Mouse (Mus musculus) kidney, adult 2 months (tissue): ENCODE measurements at regions not wholly inside any gene's neighbourhood (a gene's known extent, or its start where the extent isn't known, plus 50 kb on each side); places are given as distances from the start of the nearest gene placed in this dataset.

ENCODE experiments used
- DNase-seq: peaks from one replicate; pipeline ENCODE4 v3.0.0; 2021
- H3K27ac ChIP-seq: fragments of 200-500 bp; 2 replicates; pipeline ENCODE4 v1.5.1; 2012; ENCODE audit warnings: low read depth, low read length, control low read depth, inconsistent platforms; ENCODE audit not compliant: insufficient read depth
- H3K27me3 ChIP-seq: fragments of 200-500 bp; replicated peaks from 2 replicates; pipeline ENCODE4 v1.6.1; 2012; ENCODE audit warnings: mild to moderate bottlenecking, moderate library complexity, low read length, inconsistent platforms; ENCODE audit not compliant: control insufficient read depth, insufficient read depth
- H3K36me3 ChIP-seq: fragments of 200-500 bp; 2 replicates; pipeline ENCODE4 v1.6.1; 2012; ENCODE audit warnings: mild to moderate bottlenecking, moderate library complexity, low read length, inconsistent platforms; ENCODE audit not compliant: control insufficient read depth, insufficient read depth
- H3K4me1 ChIP-seq: fragments of 200-500 bp; 2 replicates; pipeline ENCODE4 v1.6.1; 2011; ENCODE audit warnings: low read length; ENCODE audit not compliant: control insufficient read depth, insufficient read depth
- H3K4me3 ChIP-seq: fragments of 200-500 bp; 2 replicates; pipeline ENCODE4 v1.5.1; 2011; ENCODE audit warnings: mild to moderate bottlenecking, low read depth, low read length, control low read depth; ENCODE audit not compliant: insufficient read depth
- CTCF ChIP-seq: fragments of 200-500 bp; conservative IDR thresholded peaks from 2 replicates; pipeline ENCODE4 v1.5.1; 2011; ENCODE audit warnings: low read depth, mild to moderate bottlenecking, control low read depth, low read length, moderate library complexity, mixed read lengths; ENCODE audit not compliant: insufficient read depth, insufficient read length
- POLR2A ChIP-seq: fragments of 200-500 bp; IDR thresholded peaks from one replicate; pipeline ENCODE4 v1.6.1; 2011; ENCODE audit warnings: low read depth, low read length, control low read depth
- WGBS: fragments of 180-500 bp; shearing (Covaris S2); methylation state at CpG from one replicate; pipeline ENCODE4 v1.1.7; 2018; 5-methylcytosine and 5-hydroxymethylcytosine counted together

- no peaks in the 10 kb centered on the region for H3K4me1 ChIP-seq
- H3K27ac ChIP-seq = no peak overlapping the region
- TF ChIP-seq POLR2A = no peak
- no peak for TF ChIP-seq CTCF
- no peaks in the 10 kb centered on the region for H3K27me3 ChIP-seq
- H3K4me3 ChIP-seq = no peak overlapping the region
- no peaks in the 10 kb centered on the region for H3K36me3 ChIP-seq
- DNase-seq = no peak
- 77% methylated on average over 1 of the region's 1 CpGs for WGBS
Measured at GRCm38 (mm10) chr3:9373896-9374295, 236.0 kb downstream of the Zfp704 start.

- Histone ChIP-seq H3K27ac (no peak overlapping the region), H3K4me3 (no peak overlapping the region), H3K36me3 (no peaks in the 10 kb centered on the region), H3K4me1 (no peaks in the 10 kb centered on the region), H3K27me3 (no peaks in the 10 kb centered on the region)
- WGBS = 90% methylated on average over 2 of the region's 2 CpGs
- DNase-seq = no peak
- TF ChIP-seq CTCF (no peak), POLR2A (no peak)
Measured at GRCm38 (mm10) chr3:9370096-9370495, 239.8 kb downstream of the Zfp704 start.

- no peaks in the 10 kb centered on the region for H3K27me3 ChIP-seq
- no peak overlapping the region for H3K4me3 ChIP-seq
- H3K36me3 ChIP-seq = no peaks in the 10 kb centered on the region
- 92% methylated on average over 9 of the region's 9 CpGs for WGBS
- no peaks in the 10 kb centered on the region for H3K4me1 ChIP-seq
- no peak for DNase-seq
- no peak overlapping the region for H3K27ac ChIP-seq
- TF ChIP-seq CTCF (no peak), POLR2A (no peak)
Measured at GRCm38 (mm10) chr3:9365791-9366190, 244.1 kb downstream of the Zfp704 start.

GRCm38 (mm10) chr3:9359186-9359585 is 250.7 kb downstream of the Zfp704 start:
- no peak for DNase-seq
- Histone ChIP-seq H3K4me3 (no peak overlapping the region), H3K27ac (no peak overlapping the region), H3K27me3 (no peaks in the 10 kb centered on the region), H3K4me1 (no peaks in the 10 kb centered on the region), H3K36me3 (no peaks in the 10 kb centered on the region)
- whole genome bisulfite sequencing = 98% methylated on average over 8 of the region's 8 CpGs
- TF ChIP-seq CTCF (no peak), POLR2A (no peak)

GRCm38 (mm10) chr3:9358111-9358510 is 251.8 kb downstream of the Zfp704 start:
- Histone ChIP-seq H3K4me3 (no peak overlapping the region), H3K27ac (no peak overlapping the region), H3K27me3 (no peaks in the 10 kb centered on the region), H3K4me1 (no peaks in the 10 kb centered on the region), H3K36me3 (no peaks in the 10 kb centered on the region)
- TF ChIP-seq POLR2A = no peak
- TF ChIP-seq CTCF = no peak
- DNase-seq = no peak
- 37% methylated on average over 12 of the region's 12 CpGs for WGBS

- no peak for DNase-seq
- no peaks in the 10 kb centered on the region for H3K27me3 ChIP-seq
- WGBS = 92% methylated on average over 2 of the region's 2 CpGs
- H3K27ac ChIP-seq = no peak overlapping the region
- no peaks in the 10 kb centered on the region for H3K4me1 ChIP-seq
- no peak overlapping the region for H3K4me3 ChIP-seq
- TF ChIP-seq CTCF = no peak
- TF ChIP-seq POLR2A = no peak
- H3K36me3 ChIP-seq = no peaks in the 10 kb centered on the region
Measured at GRCm38 (mm10) chr3:9357639-9358038, 252.2 kb downstream of the Zfp704 start.

- Histone ChIP-seq H3K4me3 (no peak overlapping the region), H3K27me3 (no peaks in the 10 kb centered on the region), H3K27ac (no peak overlapping the region), H3K4me1 (no peaks in the 10 kb centered on the region), H3K36me3 (no peaks in the 10 kb centered on the region)
- no peak for DNase-seq
- WGBS = 87% methylated on average over 4 of the region's 4 CpGs
- TF ChIP-seq CTCF (no peak), POLR2A (no peak)
Measured at GRCm38 (mm10) chr3:9355875-9356274, 254.0 kb downstream of the Zfp704 start.

GRCm38 (mm10) chr3:9354756-9355155 is 255.1 kb downstream of the Zfp704 start:
- peak; percentile 24 for DNase-seq
- Histone ChIP-seq H3K27ac (no peak overlapping the region), H3K27me3 (no peaks in the 10 kb centered on the region), H3K4me3 (no peak overlapping the region), H3K4me1 (no peaks in the 10 kb centered on the region), H3K36me3 (no peaks in the 10 kb centered on the region)
- TF ChIP-seq CTCF = no peak
- no peak for TF ChIP-seq POLR2A
- 58% methylated on average over 11 of the region's 11 CpGs for WGBS
